Mouse (Mus musculus) lung, embryonic 15.5 days (tissue): ENCODE data around the gene Lamp3. TPM values are rescaled to one million over a fixed set of nuclear protein-coding genes. Genes with fewer than 3 reads are reported as not detected.

Experiments used
- polyA plus RNA-seq: library from polyadenylated mRNA; unstranded; fragments of >200 nt; fragmentation: Nextera tagmentation; extraction: Ambion mirVana; gene quantifications from 2 replicates; pipeline ENCODE4 v1.2.1, GENCODE M21; 2015

Lamp3 gene
- polyA plus RNA-seq, 1 experiment from 2014 or later: 16.2 TPM

Other genes starting within 250 kb of the Lamp3 start
- gene Olfr166, start 222.7 kb downstream of the Lamp3 start, polyA plus RNA-seq: not detected in 2 replicates
- not detected in 2 replicates for gene Olfr167, start 184.1 kb downstream of the Lamp3 start, polyA plus RNA-seq
- gene Olfr168, start 170.8 kb downstream of the Lamp3 start, polyA plus RNA-seq: not detected in 2 replicates
- gene Olfr169, start 134.6 kb downstream of the Lamp3 start, polyA plus RNA-seq: not detected in 2 replicates
- gene Olfr170, start 94.5 kb downstream of the Lamp3 start, polyA plus RNA-seq: not detected in 2 replicates
- not detected in 2 replicates for gene Olfr171, start 76.5 kb downstream of the Lamp3 start, polyA plus RNA-seq
- gene B3gnt5, start 53.8 kb upstream of the Lamp3 start, polyA plus RNA-seq: 16.8 and 19.7 TPM in 2 replicates